Mouse (Mus musculus) MEL (cell line): Measurements from ENCODE around the gene Mef2d.

ENCODE experiments used
- BHLHE40 ChIP-seq: IDR thresholded peaks from 2 replicates; pipeline ENCODE4 v1.6.1; 2012; ENCODE audit warnings: low read depth, mild to moderate bottlenecking, inconsistent platforms, low read length, improper control_type of control experiment, borderline replicate concordance
- CHD1 ChIP-seq: IDR thresholded peaks from 2 replicates; pipeline ENCODE4 v1.6.1; 2012; ENCODE audit warnings: low read depth, mild to moderate bottlenecking, inconsistent platforms, low read length, improper control_type of control experiment
- CTCF ChIP-seq, 3 experiments: IDR thresholded peaks in 2 of 3; conservative IDR thresholded peaks in 1 of 3; 2 replicates each; pipeline ENCODE4 v1.5.1; 2011 to 2012; ENCODE audit warnings: low read length in 3 of 3, low read depth in 2 of 3, mild to moderate bottlenecking in 2 of 3, improper control_type of control experiment in 1 of 3, inconsistent platforms in 1 of 3, mixed read lengths in 1 of 3, moderate library complexity in 1 of 3; ENCODE audit not compliant: control insufficient read depth in 1 of 3, insufficient read depth in 1 of 3, poor library complexity in 1 of 3, severe bottlenecking in 1 of 3
- E2F4 ChIP-seq: IDR thresholded peaks from 2 replicates; pipeline ENCODE4 v1.6.1; 2011; ENCODE audit warnings: low read depth, low read length, improper control_type of control experiment, borderline replicate concordance
- EP300 ChIP-seq, 2 experiments: IDR thresholded peaks; 2 replicates each; pipeline ENCODE4 v1.6.1; 2011; ENCODE audit warnings: improper control_type of control experiment in 2 of 2, low read length in 2 of 2, low read depth in 1 of 2, mild to moderate bottlenecking in 1 of 2
- GATA1 ChIP-seq: IDR thresholded peaks from 2 replicates; pipeline ENCODE4 v1.6.1; 2011; ENCODE audit warnings: low read depth, low read length, improper control_type of control experiment
- JUND ChIP-seq: IDR thresholded peaks from 2 replicates; pipeline ENCODE4 v1.6.1; 2011; ENCODE audit warnings: low read depth, mild to moderate bottlenecking, improper control_type of control experiment, low read length
- KAT2A ChIP-seq: conservative IDR thresholded peaks from 2 replicates; pipeline ENCODE4 v1.6.1; 2012; ENCODE audit warnings: low read depth, low read length, improper control_type of control experiment, inconsistent platforms
- MEF2A ChIP-seq: IDR thresholded peaks from 2 replicates; pipeline ENCODE4 v1.6.1; 2014; ENCODE audit warnings: low read depth, mild to moderate bottlenecking, inconsistent platforms, low read length, improper control_type of control experiment; ENCODE audit not compliant: poor library complexity, insufficient replicate concordance, severe bottlenecking; ENCODE audit errors: extremely low read depth
- POLR2A ChIP-seq, 2 experiments: IDR thresholded peaks; 2 replicates each; pipeline ENCODE4 v1.6.1; 2011 to 2012; ENCODE audit warnings: low read length in 2 of 2, mild to moderate bottlenecking in 2 of 2, control low read depth in 1 of 2, improper control_type of control experiment in 1 of 2, low read depth in 1 of 2, moderate library complexity in 1 of 2; ENCODE audit not compliant: control insufficient read depth in 1 of 2, insufficient read depth in 1 of 2, poor library complexity in 1 of 2
- POLR2AphosphoS2 ChIP-seq: IDR thresholded peaks from 2 replicates; pipeline ENCODE4 v1.6.1; 2011; ENCODE audit warnings: low read length, improper control_type of control experiment
- RCOR1 ChIP-seq: IDR thresholded peaks from 2 replicates; pipeline ENCODE4 v1.6.1; 2012; ENCODE audit warnings: low read depth, mild to moderate bottlenecking, inconsistent platforms, low read length, improper control_type of control experiment
- USF2 ChIP-seq, 2 experiments: IDR thresholded peaks; 2 replicates each; pipeline ENCODE4 v1.6.1; 2011 to 2012; ENCODE audit warnings: improper control_type of control experiment in 2 of 2, low read length in 2 of 2, borderline replicate concordance in 1 of 2, inconsistent platforms in 1 of 2, low read depth in 1 of 2, mild to moderate bottlenecking in 1 of 2; ENCODE audit not compliant: insufficient read depth in 1 of 2
- ZKSCAN1 ChIP-seq: IDR thresholded peaks from 2 replicates; pipeline ENCODE4 v1.6.1; 2012; ENCODE audit warnings: low read depth, mild to moderate bottlenecking, inconsistent platforms, low read length, improper control_type of control experiment, moderate library complexity

DNA sequence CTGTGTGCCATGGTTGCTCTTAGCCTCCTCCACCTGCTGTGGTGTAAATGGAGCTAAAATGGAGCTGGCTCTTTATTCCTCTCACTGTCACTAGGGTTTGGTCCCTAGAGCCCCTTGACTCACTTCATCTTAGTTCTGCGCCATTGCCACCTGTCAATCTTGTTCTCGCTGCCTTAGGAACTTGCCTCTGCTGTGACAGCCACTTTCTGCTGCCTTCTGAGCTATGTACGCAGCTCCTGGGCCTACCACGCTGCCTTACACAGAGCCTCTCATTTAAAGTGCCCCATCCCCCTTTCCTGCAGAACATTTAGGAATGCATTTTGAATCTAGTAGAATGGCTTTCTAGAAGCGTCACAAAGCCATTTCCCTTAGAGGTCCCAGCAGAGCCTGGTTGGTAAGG is 48.0 kb upstream of the Mef2d start:
- no peak for TF ChIP-seq E2F4
- TF ChIP-seq USF2 (IDR thresholded peaks at IDR 0.05; ENCODE audit: borderline replicate concordance in 1 of 2, insufficient read depth in 1 of 2, low read depth in 1 of 2, low read length in 2 of 2) = no peak
- no peak for TF ChIP-seq EP300 (IDR thresholded peaks at IDR 0.05; ENCODE audit: low read depth in 1 of 2, low read length in 2 of 2)
- no peak for TF ChIP-seq CHD1
- TF ChIP-seq RCOR1 = no peak
- no peak for TF ChIP-seq CTCF (IDR thresholded peaks at IDR 0.05 in 2 of 3, conservative IDR thresholded peaks at IDR 0.05 in 1 of 3; ENCODE audit: control insufficient read depth in 1 of 3, insufficient read depth in 1 of 3, low read depth in 2 of 3, low read length in 3 of 3, poor library complexity in 1 of 3, severe bottlenecking in 1 of 3)
- TF ChIP-seq BHLHE40 = no peak
- TF ChIP-seq JUND = no peak
- TF ChIP-seq POLR2A (IDR thresholded peaks at IDR 0.05; ENCODE audit: control insufficient read depth in 1 of 2, insufficient read depth in 1 of 2, low read depth in 1 of 2, low read length in 2 of 2, poor library complexity in 1 of 2) = no peak
- TF ChIP-seq KAT2A = no peak
- no peak for TF ChIP-seq POLR2AphosphoS2
- no peak for TF ChIP-seq MEF2A
- no peak for TF ChIP-seq GATA1
- TF ChIP-seq ZKSCAN1 = no peak
